Mouse (Mus musculus): ENCODE results near the gene Ankrd2.
A peak's percentile ranks its signal among the peaks of the same experiment; 100 is the strongest.

DNA sequence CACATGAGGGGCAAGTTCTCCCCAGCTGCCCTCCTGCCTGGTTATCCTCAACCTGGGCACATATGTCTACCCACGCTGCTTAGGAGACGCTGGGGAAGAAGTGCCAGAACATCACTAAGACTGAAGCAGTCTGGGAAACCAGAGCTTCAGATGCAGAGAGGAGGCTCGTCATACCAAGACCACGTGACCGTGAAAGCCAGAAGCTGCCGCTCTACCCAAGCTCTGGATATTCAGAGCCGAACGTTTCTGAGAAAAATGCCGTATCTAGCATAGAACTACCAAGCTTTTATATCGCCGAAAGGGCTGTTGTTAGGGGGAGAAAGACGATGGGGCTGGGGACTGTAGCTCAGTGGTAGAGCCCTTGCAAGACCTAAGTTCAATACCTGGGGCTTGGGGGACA is 2.5 kb downstream of the Ankrd2 start:
- TF ChIP-seq HCFC1 (IDR thresholded peaks at IDR 0.05; ENCODE audit: low read depth, low read length): no peak
- no peak for TF ChIP-seq CTCF (IDR thresholded peaks at IDR 0.05 in 2 of 3, conservative IDR thresholded peaks at IDR 0.05 in 1 of 3; ENCODE audit: control insufficient read depth in 1 of 3, insufficient read depth in 1 of 3, low read depth in 2 of 3, low read length in 3 of 3, poor library complexity in 1 of 3, severe bottlenecking in 1 of 3)
- no peak for TF ChIP-seq POLR2A (IDR thresholded peaks at IDR 0.05; ENCODE audit: control insufficient read depth in 1 of 2, insufficient read depth in 1 of 2, low read depth in 1 of 2, low read length in 2 of 2, poor library complexity in 1 of 2)
- no peak for TF ChIP-seq NELFE (IDR thresholded peaks at IDR 0.05; ENCODE audit: low read depth, low read length)
- TF ChIP-seq USF1 (IDR thresholded peaks at IDR 0.05; ENCODE audit: low read depth, low read length): 0 out of 2 replicates have a peak, but pooled peaks have one; percentile 23
- no peak for TF ChIP-seq SMC3 (IDR thresholded peaks at IDR 0.05; ENCODE audit: low read depth, low read length)
- no peak for TF ChIP-seq MYC (IDR thresholded peaks at IDR 0.05; ENCODE audit: low read depth, low read length)
- TF ChIP-seq POLR2AphosphoS2 (IDR thresholded peaks at IDR 0.05; ENCODE audit: low read length): no peak
- no peak for TF ChIP-seq MAX (IDR thresholded peaks at IDR 0.05; ENCODE audit: low read length)
- TF ChIP-seq EP300 (IDR thresholded peaks at IDR 0.05; ENCODE audit: low read depth in 1 of 2, low read length in 2 of 2): no peak
- TF ChIP-seq NRF1 (IDR thresholded peaks at IDR 0.05; ENCODE audit: insufficient read depth, low read depth, low read length, poor library complexity, severe bottlenecking): no peak
- TF ChIP-seq TBP (IDR thresholded peaks at IDR 0.05; ENCODE audit: low read depth, low read length): no peak
- no peak for TF ChIP-seq E2F4 (IDR thresholded peaks at IDR 0.05; ENCODE audit: borderline replicate concordance, low read depth, low read length)
- TF ChIP-seq MAFK (IDR thresholded peaks at IDR 0.05; ENCODE audit: borderline replicate concordance, low read depth, low read length): no peak

Data from MEL (cell line).